Mouse (Mus musculus) forebrain, embryonic 14.5 days (tissue): Measurements from ENCODE around the gene Ost4. TPM values are rescaled to one million over a fixed set of nuclear protein-coding genes. Genes with fewer than 3 reads are reported as not detected.

Experiments
- ATAC-seq: fragments of 200-750 bp; cut with Nextera tagmentation; 2 replicates; pipeline ENCODE4 v1.8.0; 2017; ENCODE audit warnings: mild to moderate bottlenecking, moderate library complexity
- DNase-seq: peaks from one replicate; pipeline ENCODE4 v3.0.0-alpha.2; 2015; ENCODE audit warnings: low spot score
- H3K27ac ChIP-seq: fragments of 300-500 bp; sonication (generic); 2 replicates; pipeline ENCODE4 v1.5.1; 2014; ENCODE audit warnings: low read depth, mild to moderate bottlenecking, control low read depth, low read length, moderate library complexity
- H3K27me3 ChIP-seq: fragments of 300-500 bp; sonication (generic); replicated peaks from 2 replicates; pipeline ENCODE4 v1.6.1; 2014; ENCODE audit warnings: low read length, control low read depth, mixed read lengths; ENCODE audit not compliant: control insufficient read depth, insufficient read depth
- H3K36me3 ChIP-seq: fragments of 300-500 bp; sonication (generic); 2 replicates; pipeline ENCODE4 v1.6.1; 2014; ENCODE audit warnings: low read length, control low read depth; ENCODE audit not compliant: control insufficient read depth, insufficient read depth
- H3K4me1 ChIP-seq: fragments of 300-500 bp; sonication (generic); 2 replicates; pipeline ENCODE4 v1.6.1; 2014; ENCODE audit warnings: antibody characterized with exemption, low read length, control low read depth; ENCODE audit not compliant: control insufficient read depth, insufficient read depth
- H3K4me2 ChIP-seq: fragments of 300-500 bp; sonication (generic); 2 replicates; pipeline ENCODE4 v1.6.1; 2014; ENCODE audit warnings: mild to moderate bottlenecking, control low read depth, low read length
- H3K4me3 ChIP-seq: fragments of 300-500 bp; sonication (generic); 2 replicates; pipeline ENCODE4 v1.5.1; 2014; ENCODE audit warnings: low read depth, low read length, control low read depth
- H3K9ac ChIP-seq: fragments of 300-500 bp; sonication (generic); 2 replicates; pipeline ENCODE4 v1.6.1; 2014; ENCODE audit warnings: mild to moderate bottlenecking, low read length, control low read depth, moderate library complexity
- H3K9me3 ChIP-seq: fragments of 300-500 bp; sonication (generic); replicated peaks from 2 replicates; pipeline ENCODE4 v1.6.1; 2016; ENCODE audit warnings: low read length, control low read depth, mixed read lengths; ENCODE audit not compliant: control insufficient read depth
- WGBS: fragments of 180-500 bp; shearing (Covaris S2); extraction: QIAGEN DNeasy Blood & Tissue Kit; methylation state at CpG from one replicate; pipeline ENCODE4 v1.1.7; 2014; 5-methylcytosine and 5-hydroxymethylcytosine counted together
- polyA plus RNA-seq: library from polyadenylated mRNA; unstranded; fragments of >200 nt; fragmentation: Nextera tagmentation; extraction: Ambion mirVana; gene quantifications from 2 replicates; pipeline ENCODE4 v1.2.1, GENCODE M21; 2014

The Ost4 gene
- polyA plus RNA-seq, 1 experiment from 2014 or later: 340 TPM

DNA sequence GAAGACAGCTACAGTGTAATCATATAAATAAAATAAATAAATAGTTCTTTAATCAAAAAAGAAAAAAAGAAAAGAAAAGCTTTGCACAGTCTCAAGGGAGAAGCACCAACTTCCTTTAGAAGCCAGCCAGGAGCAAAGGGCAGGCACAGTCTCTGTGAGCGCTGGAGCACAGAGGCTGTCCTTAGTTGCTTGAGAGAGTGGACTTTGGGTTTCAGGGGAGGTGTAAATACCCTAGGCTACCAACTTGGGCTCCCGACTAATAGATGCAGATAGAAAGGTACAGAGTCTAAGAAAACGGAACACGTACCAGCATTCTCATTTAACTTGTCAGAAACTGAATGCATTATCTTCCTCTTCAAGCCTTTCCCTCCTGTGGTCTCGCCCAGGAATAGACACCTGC, 41.0 kb upstream of the Ost4 start:
- 77% methylated on average over 5 of the region's 5 CpGs for WGBS
- Histone ChIP-seq H3K4me3 (no peak overlapping the region), H3K4me1 (peaks cover 6% of the 10 kb centered on the region), H3K9me3 (no peaks in the 10 kb centered on the region), H3K4me2 (no peak overlapping the region), H3K27me3 (no peaks in the 10 kb centered on the region), H3K36me3 (peaks cover 17% of the 10 kb centered on the region), H3K9ac (no peak overlapping the region), H3K27ac (no peak overlapping the region)
- DNase-seq: no peak
- no peak for ATAC-seq

DNA sequence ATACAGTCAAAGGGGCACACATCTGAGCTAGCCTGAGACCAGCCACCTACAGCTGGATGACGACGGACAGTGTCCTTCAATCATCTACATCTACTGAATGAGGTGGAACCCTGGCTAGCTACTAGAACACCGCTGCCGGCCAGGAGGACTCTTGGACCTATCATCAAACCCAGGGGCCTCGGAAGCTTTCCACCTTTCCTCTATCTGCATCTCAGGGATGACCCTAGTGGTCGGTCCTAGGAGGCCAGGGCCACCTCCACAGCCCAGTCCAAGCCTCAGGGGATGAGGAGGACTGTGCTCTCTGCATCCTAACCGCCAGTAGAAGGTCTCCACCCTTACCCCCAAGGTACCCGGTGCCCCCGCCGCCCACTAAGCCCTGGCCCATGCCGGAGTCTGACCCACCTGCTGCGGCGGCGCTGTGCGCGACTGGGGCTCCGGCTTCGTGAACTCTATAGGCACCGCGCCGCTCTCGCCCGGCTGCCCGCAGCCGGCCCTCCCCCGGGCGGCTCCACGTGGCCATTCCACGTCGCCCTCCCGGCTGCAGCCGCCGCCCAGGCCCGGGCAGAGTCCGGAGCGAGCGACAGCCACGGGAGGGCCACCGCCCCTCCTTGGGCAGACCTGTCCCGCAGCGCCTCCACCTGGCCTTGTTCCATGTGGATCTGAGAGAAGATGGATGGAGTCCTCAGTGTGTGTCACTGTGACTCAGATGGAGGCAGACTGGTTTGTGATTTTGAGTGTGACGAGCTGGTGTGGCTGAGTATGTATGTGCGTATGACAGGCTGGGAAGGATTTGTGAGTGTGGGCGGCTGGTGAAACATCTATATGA, 37.6 kb upstream of the Ost4 start, which contains the start of gene Cgref1:
Gene Cgref1 (minus strand): TSS at position 636 of the 826 bp plus-strand sequence.
- peak; percentile 59 for ATAC-seq
- WGBS: 4% methylated on average over 44 of the region's 44 CpGs

GRCm38 (mm10) chr5:30944344-30944743, 36.8 kb upstream of the Ost4 start:
- Histone ChIP-seq H3K9me3 (no peaks in the 10 kb centered on the region), H3K9ac (no peak overlapping the region), H3K36me3 (no peaks in the 10 kb centered on the region), H3K4me1 (no peaks in the 10 kb centered on the region; the same call in 1 of the 2 replicates), H3K27me3 (no peaks in the 10 kb centered on the region), H3K4me2 (no peak overlapping the region), H3K27ac (no peak overlapping the region), H3K4me3 (no peak overlapping the region)
- ATAC-seq (no peak), DNase-seq (no peak)
- WGBS: 86% methylated on average over 6 of the region's 6 CpGs

More for the DNA sequence above, 37.6 kb upstream of the Ost4 start, which contains the start of gene Cgref1:
- peak within 1 kb of the TSS; percentile 46 for H3K4me3 ChIP-seq
- no peaks in the 10 kb centered on the region for H3K36me3 ChIP-seq
- no peaks in the 10 kb centered on the region for H3K27me3 ChIP-seq
- no peaks in the 10 kb centered on the region for H3K9me3 ChIP-seq
- peak; percentile 74 for DNase-seq
- peaks cover 1% of the 10 kb centered on the region for H3K4me1 ChIP-seq
- peak within 1 kb of the TSS; percentile 81 for H3K4me2 ChIP-seq
- H3K9ac ChIP-seq: peak within 1 kb of the TSS; percentile 72
- H3K27ac ChIP-seq: no peak within 1 kb of the TSS

- ATAC-seq: no peak
- Histone ChIP-seq H3K27ac (no peak overlapping the region), H3K4me3 (no peak overlapping the region), H3K4me1 (no peaks in the 10 kb centered on the region), H3K4me2 (no peak overlapping the region), H3K36me3 (no peaks in the 10 kb centered on the region), H3K27me3 (no peaks in the 10 kb centered on the region), H3K9ac (no peak overlapping the region), H3K9me3 (no peaks in the 10 kb centered on the region)
- no peak for DNase-seq
- 92% methylated on average over 2 of the region's 2 CpGs for WGBS
These were observed 35.4 kb upstream of the Ost4 start for GRCm38 (mm10) chr5:30943004-30943403.

DNA sequence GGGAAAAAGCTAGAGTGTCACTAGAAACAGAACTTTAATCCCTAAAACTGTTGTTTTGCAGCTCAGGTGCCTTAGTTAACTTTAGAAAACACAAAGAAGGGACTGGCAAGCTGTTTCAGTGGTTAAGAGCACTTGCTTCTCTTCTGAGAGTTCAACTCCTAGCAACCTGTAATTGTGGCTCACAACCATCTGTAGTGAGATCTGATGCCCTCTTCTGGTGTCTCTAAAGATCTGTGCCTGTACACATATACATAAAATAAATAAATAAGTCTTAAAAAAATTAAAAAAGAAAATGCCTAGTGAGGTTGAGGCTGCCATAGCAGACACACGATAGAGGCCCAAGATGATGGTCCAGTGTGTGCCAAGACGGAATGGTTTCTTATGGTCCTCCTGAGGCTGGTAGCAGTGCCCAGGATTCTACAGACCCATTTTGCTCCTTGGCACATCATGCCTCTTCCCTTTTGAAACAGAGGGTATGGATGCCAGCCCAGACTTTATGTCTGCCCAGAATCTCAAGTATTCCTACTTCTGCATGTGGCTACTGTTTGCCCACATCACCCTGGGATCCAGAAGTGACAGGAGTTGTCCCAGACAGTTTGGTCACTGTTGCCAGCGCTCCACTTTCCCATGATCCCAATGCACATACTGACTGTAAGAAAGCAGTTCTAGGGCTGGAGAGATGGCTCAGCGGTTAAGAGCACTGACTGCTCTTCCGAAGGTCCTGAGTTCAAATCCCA, 27.3 kb upstream of the Ost4 start:
- H3K4me2 ChIP-seq: no peak overlapping the region
- H3K9ac ChIP-seq: no peak overlapping the region
- 83% methylated on average over 5 of the region's 5 CpGs for WGBS
- DNase-seq: no peak
- H3K9me3 ChIP-seq: no peaks in the 10 kb centered on the region
- no peaks in the 10 kb centered on the region for H3K27me3 ChIP-seq
- no peak overlapping the region for H3K27ac ChIP-seq
- no peak for ATAC-seq
- no peaks in the 10 kb centered on the region for H3K4me1 ChIP-seq
- no peaks in the 10 kb centered on the region for H3K36me3 ChIP-seq
- no peak overlapping the region for H3K4me3 ChIP-seq

GRCm38 (mm10) chr5:30933705-30934104, 26.1 kb upstream of the Ost4 start:
- H3K9ac ChIP-seq: no peak overlapping the region
- H3K27me3 ChIP-seq: no peaks in the 10 kb centered on the region
- H3K4me2 ChIP-seq: no peak overlapping the region
- no peaks in the 10 kb centered on the region for H3K36me3 ChIP-seq
- DNase-seq (no peak), ATAC-seq (no peak)
- H3K9me3 ChIP-seq: no peaks in the 10 kb centered on the region
- H3K27ac ChIP-seq: no peak overlapping the region
- no peaks in the 10 kb centered on the region for H3K4me1 ChIP-seq
- WGBS: 65% methylated on average over 5 of the region's 5 CpGs
- H3K4me3 ChIP-seq: no peak overlapping the region

GRCm38 (mm10) chr5:30931378-30931777, 23.8 kb upstream of the Ost4 start:
- 82% methylated on average over 4 of the region's 4 CpGs for WGBS
- Histone ChIP-seq H3K4me3 (no peak overlapping the region), H3K27ac (no peak overlapping the region), H3K4me2 (no peak overlapping the region), H3K9me3 (no peaks in the 10 kb centered on the region), H3K36me3 (no peaks in the 10 kb centered on the region), H3K27me3 (no peaks in the 10 kb centered on the region), H3K4me1 (no peaks in the 10 kb centered on the region), H3K9ac (no peak overlapping the region)
- DNase-seq: no peak
- ATAC-seq: no peak

- Histone ChIP-seq H3K27ac (no peak overlapping the region), H3K27me3 (no peaks in the 10 kb centered on the region), H3K4me3 (no peak overlapping the region), H3K4me2 (no peak overlapping the region), H3K4me1 (no peaks in the 10 kb centered on the region), H3K36me3 (no peaks in the 10 kb centered on the region), H3K9ac (no peak overlapping the region), H3K9me3 (no peaks in the 10 kb centered on the region)
- DNase-seq: no peak
- ATAC-seq: no peak
- WGBS: 63% methylated on average over 6 of the region's 6 CpGs
These were observed 23.3 kb upstream of the Ost4 start for GRCm38 (mm10) chr5:30930846-30931245.

DNA sequence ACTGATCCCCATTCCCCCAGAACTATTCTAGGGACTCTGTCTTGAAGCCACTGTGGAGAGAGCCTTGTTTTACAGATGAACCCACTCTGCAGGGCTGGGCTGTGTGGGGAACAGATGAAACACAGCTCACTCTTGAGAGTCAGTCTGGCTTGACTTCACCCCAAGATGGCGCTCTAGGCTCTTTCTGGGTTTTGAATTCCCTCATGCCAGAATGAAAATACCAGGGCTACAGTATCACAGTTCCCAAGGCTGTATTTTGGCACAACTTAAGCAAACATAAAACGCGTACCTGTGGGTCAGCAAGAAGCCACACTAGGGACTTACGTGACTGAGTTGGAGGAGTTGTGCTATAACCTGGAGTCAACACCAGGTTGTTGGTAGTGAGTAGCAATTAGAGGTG, 22.5 kb upstream of the Ost4 start:
- no peak overlapping the region for H3K9ac ChIP-seq
- H3K36me3 ChIP-seq: no peaks in the 10 kb centered on the region
- H3K27me3 ChIP-seq: no peaks in the 10 kb centered on the region
- peak; percentile 24; the same call in 1 of the 2 replicates for ATAC-seq
- no peaks in the 10 kb centered on the region for H3K9me3 ChIP-seq
- H3K4me1 ChIP-seq: no peaks in the 10 kb centered on the region
- peak; percentile 78 for DNase-seq
- no peak overlapping the region for H3K4me2 ChIP-seq
- WGBS: 37% methylated on average over 4 of the region's 4 CpGs
- H3K27ac ChIP-seq: no peak overlapping the region
- no peak overlapping the region for H3K4me3 ChIP-seq
